Mouse (Mus musculus) monocyte, adult 2 months (primary cell): ENCODE results near the gene Morn1.

Experiments used
- DNase-seq, 2 experiments: peaks; one replicate each; pipeline ENCODE4 v3.0.0; 2022; ENCODE audit warnings: low spot score in 2 of 2, low read depth in 1 of 2

The Morn1 gene

DNA sequence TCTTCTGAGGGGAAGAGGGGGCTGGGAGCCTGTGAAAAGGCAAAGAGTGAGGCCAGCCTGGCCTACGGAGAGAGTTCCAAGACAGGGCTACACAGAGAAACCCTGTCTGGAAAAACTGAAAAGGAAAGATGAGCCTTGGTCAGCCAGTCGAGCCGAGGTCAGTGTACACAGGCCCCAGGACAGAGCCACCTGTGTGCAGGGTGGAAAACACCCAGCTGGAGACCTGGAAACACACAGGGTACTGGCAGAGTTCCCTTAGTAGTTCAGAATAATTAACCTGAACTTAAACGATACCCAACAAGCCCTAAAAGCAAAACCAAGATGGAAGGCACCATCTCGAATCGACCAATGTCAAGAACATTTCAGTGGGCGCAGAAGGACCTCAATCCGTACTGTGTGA lies 52.1 kb downstream of the Morn1 start:
- DNase-seq: no peak

DNA sequence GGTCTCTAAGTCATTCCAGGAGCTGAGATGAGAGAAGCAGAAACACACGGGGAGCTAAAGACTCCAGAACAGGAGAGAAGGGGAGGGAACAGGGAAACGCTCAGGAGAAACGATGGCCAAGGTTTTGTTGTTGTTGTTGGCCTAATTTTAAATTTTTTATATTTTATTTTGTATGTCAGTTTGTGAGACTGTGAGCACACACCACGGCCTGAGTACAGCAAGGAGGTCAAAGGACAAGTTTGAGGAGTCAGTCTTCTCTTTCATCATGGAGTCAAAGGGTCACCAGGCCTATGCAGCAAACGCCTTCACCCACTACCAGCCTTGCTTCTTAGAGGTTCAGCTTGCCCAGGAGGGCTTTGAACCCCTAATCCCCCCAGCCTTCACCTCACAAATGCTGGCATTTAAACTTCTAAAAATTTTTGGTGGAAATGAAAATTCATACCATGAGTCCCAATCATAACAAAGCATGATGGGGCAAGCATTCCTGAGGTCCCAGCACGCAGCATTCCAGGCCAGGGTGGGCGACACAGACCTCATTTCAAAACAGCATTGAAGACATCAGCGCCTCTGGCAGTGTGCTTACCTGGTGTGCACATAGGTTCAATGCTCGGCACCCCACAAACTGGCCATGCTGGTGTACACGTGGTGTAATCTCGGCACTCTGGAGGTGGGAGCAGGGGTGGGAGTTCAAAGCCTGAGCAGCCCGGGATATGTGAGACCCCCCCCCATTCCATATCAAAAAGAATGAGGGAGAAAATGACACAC lies 53.1 kb downstream of the Morn1 start:
- no peak for DNase-seq

DNA sequence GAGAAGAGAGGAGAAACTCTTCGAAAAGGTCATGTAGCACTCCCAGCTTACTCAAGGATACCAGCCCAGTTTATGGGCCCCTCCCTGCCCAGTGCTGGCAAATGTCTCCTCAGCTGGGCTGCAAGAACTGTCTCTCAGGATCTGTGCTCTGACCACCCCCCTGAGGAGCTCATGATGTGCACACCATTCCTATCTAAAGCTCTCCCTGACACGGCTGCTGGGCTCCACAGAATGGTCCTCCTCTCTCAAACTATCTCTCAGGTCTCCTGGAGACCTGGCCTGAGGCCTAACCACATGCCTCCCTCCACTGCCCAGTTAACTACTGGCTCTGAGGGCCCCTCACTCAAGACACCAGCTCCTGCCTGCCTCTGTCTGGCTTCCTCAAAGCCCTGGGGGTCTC lies 53.8 kb downstream of the Morn1 start:
- no peak for DNase-seq

DNA sequence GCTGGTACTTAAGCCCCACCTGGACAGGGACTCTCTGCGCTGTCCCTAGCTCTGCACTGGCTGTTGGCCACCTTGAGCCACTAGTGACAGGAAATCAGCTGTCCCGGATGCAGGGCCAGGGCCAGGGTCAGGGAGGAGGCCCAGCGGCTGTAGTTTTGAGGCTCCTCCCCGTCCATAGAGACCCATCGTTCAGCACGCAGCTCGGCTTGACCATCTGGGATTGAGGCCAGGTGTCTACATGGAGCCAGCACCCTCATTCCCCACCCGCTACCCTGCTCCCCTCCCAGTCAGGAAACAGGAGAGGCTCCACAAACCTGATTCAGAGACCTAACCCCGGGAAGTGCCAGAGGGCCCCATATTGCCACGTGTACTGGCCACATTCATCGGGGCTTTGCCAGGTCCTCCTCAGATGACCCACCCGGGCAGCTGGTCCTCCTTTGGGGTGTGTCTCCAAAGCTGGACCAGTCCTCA lies 54.5 kb downstream of the Morn1 start:
- DNase-seq: no peak

DNA sequence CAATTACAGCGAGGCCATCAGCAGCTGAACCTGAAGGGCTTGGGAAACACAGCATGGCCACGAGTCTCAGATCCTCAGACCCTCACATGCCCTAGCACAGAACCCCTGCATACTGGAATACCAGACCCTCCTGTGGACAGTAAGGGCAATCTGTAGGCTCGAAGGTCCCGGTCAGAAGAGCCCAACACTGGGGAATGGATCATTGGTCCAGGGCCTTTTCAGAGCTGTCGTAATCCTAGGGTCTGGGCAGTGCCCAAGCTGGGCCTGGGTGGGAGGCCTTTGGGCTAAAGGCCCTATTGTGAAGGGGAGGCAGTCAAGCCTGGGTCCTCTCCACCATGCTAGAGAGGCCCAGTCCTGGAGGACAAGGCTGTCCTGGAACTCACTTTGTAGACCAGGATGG lies 56.5 kb downstream of the Morn1 start:
- DNase-seq: no peak

DNA sequence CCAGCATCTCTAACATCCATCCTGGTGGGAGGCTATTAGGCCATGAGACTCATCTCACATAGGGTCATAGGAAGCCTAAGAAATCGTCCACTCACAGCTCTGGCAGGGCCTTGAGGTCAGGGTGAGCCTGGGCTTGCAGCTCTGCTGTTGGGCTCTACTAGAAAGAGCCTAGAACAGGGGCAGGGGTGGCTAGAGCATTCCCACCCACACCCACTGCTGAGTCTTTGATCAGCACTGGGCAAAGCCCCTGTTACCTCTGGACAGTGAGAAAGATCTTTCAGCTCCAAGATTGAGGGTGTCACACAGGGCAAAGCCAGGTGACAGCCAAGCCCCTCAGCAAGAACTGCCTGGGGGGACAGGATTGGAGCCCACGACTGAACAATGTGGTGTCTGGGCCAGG lies 57.0 kb downstream of the Morn1 start:
- no peak for DNase-seq

- no peak for DNase-seq
These were observed 57.6 kb downstream of the Morn1 start for GRCm38 (mm10) chr4:155143871-155144502.

DNA sequence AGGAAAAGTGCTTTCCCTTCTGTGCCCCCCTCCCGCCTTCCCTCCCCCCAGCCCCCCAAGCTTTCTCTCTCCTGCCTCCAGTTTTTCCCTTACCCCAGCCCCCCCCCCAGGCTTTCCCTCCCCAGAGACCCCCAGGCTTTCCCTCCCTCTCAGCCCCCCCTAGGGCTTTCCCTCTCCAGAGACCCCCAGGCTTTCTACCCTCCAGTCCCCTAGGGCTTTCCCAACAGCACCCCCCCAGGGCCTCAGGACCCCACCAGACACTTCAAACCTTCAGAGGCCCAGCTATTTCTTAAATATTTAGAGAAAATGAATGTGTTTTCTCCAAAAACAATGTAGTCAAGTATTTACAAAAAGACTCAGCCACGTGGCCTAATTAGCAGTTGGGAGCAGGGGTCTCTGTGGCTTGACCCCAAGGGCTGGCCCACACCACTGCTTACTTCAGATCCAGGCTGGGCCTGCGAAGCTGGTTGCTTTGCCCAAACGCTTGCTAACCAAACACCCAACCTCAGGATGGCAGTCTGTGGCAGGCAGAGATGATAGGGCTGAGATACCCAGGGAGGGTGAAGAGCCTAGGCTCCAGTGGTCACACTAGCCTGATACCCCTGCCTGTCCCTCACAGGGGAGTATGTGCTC lies 58.3 kb downstream of the Morn1 start:
- DNase-seq: no peak

- no peak for DNase-seq
These were observed 59.9 kb downstream of the Morn1 start for GRCm38 (mm10) chr4:155146107-155146823.

GRCm38 (mm10) chr4:155148453-155148852 lies 62.1 kb downstream of the Morn1 start:
- DNase-seq: no peak

GRCm38 (mm10) chr4:155148910-155149698 lies 62.7 kb downstream of the Morn1 start:
- no peak for DNase-seq

DNA sequence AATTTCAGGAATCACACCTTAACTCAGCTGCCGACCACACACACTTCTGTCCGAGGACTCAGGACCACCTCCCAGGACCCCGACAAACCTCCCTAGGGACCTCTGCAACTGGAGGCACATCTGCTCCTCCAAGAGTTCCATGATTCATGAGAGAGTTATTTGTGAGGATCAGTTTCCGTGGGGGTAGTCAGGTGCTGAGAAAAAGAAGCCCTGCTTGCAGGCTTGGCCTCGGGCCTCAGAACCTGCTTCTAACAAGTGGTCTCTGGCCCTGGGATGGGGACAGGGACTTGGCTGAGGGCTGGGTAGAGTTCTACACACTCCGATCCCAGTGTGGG lies 63.5 kb downstream of the Morn1 start:
- DNase-seq: no peak

DNA sequence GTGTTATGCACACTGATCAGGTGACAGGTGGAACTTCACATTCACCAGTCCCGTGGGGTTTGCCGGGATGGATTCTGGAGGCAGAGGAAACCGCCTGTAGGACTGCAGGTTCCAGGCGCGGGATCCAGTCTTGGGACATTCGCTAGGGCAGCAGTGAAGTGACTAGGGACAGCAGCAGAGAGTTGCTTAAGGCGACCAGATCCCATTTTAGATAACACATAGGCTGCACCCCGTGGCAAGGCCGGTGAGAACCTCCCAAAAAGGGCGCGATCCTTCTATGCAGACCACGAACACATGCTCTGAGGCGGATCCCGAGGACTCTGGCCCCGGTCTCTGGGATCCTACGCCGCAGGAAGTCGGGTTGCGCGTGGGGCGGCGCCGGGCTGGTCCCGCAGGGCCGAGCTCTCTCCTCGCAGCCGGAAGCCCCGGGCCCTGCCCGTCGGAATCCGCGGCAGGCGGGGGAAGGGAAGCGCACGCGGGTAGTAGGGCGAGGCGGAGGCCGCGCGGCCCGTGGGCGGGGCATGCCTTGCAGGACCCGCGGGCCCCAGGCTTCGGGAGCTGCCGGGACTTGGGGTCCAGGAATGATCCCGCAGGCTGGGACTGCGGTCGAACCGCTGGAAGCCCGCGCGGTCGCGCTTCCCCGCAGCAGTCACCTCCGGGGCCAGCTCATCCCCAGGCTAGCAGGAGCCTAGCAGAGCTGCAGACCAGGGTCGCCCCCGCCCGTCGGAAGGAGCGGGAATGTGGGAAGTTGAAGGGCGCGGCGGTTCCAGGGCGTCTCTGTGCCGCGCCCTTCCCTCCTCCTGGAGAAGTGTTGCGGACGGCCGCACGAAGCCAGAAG lies 64.1 kb downstream of the Morn1 start:
- DNase-seq: peak in 1 of 2 experiments; percentile 59

- no peak for DNase-seq
These were observed 64.9 kb downstream of the Morn1 start for GRCm38 (mm10) chr4:155151221-155151788.

DNA sequence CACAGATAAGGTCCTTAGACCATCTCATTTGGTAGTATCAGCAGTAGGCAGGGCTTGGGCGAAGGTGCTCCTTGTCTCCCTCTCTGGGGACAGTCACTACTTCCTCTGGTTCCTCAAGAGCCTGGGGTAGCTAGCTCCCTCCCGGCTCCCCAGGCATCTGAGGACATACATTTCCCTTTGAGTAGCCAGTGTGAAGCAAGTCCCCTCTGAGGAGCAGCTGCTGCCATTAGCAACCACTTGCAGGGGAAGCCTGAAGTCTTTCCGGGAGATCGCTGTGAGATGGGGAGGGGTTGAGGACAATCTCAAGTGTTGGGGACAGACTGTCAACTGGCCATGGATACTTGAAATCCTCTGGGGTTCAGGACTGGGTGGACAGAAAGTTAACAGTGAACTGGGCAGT lies 65.5 kb downstream of the Morn1 start:
- DNase-seq: no peak

GRCm38 (mm10) chr4:155152476-155152875 lies 66.1 kb downstream of the Morn1 start:
- no peak for DNase-seq

DNA sequence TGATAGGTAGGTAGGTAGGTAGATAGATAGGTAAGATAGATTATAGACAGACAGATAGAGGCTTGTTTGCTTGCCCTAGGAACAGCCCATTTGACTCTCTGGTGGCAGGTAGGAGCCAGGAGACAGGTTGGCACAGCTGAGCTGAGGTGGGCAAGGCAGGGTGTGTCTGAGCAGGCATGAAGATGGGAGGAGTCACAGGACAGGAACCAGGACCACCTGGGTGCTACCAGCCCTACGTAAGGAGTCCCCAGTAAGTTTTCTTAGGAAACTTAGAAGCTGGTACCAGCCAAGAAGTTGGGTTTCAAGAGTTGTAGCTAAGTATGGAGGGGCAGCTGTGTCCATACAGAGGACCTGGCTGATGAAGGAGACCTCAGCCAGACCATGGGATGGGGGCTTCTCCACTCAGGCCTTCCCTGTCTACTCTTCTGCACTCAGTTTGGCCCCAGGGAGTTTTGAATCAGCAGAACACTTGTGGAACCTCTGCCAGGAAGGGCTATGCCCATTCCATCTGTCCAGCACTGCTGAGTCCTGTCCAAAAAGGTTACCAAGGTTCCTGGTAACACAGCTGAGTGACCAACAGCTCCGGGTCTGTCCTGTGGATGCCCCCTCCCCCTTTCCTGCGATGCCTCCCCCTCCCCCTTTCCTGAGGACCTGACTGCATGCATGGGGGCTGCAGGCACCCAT lies 67.2 kb downstream of the Morn1 start:
- no peak for DNase-seq

DNA sequence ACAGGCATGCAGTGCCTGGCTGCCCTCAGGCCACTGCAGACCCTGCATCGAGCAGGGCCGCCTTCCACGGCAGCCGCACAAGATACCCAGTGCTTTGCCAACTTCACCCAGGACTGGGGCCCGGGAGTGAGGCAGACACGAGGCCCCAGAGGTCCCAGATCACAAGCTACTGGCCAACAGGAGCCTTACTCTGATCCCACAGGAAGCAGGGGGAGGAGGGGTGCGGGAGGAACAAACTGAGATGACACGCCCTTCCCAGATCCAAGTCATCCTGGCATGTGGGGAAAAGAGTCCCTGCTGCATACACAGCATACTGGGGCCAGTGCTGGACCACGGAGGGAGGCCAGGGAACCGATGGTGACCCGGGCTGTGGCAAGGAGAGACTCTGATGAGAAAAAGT lies 68.6 kb downstream of the Morn1 start:
- DNase-seq: no peak

- DNase-seq: no peak
These were observed 70.4 kb downstream of the Morn1 start for GRCm38 (mm10) chr4:155156734-155157133.
